Mouse (Mus musculus): ENCODE results near the gene Slc6a6.

- no peak for TF ChIP-seq EP300 (IDR thresholded peaks at IDR 0.05; ENCODE audit: low read depth)
- no peak for TF ChIP-seq CTCF (IDR thresholded peaks at IDR 0.05; ENCODE audit: low read depth)
Observed at GRCm38 (mm10) chr6:91752884-91753283, 69.0 kb downstream of the Slc6a6 start.
